Mouse (Mus musculus): ENCODE measurements around the gene Srebf1.

The Srebf1 gene

GRCm38 (mm10) chr11:60182741-60183140 is 39.6 kb downstream of the Srebf1 start:
- CTCF ChIA-PET, result interaction anchor here in 3 of 4 experiments (0.6 to 1.5 kb wide), 5 partner anchors 12 to 110 kb away, joined by 3 to 6 read pairs (median 5); no protein-coding TSS in a partner anchor
- POLR2A ChIA-PET, result interaction anchor here in 3 of 4 experiments (0.6 to 2.7 kb wide), 9 partner anchors 9 to 248 kb away, joined by 3 to 16 read pairs (median 3); partner anchors contain the start of gene Rai1 (in 1 of the 3)

- ChIA-PET CTCF (interaction anchor here in 3 of 4 experiments (0.5 to 1.5 kb wide), 6 partner anchors 13 to 1949 kb away, joined by 3 to 5 read pairs (median 4); no protein-coding TSS in a partner anchor), POLR2A (interaction anchor here in 3 of 4 experiments (0.6 to 2.7 kb wide), 11 partner anchors 9 to 247 kb away, joined by 3 to 16 read pairs (median 3); partner anchors contain the start of gene Rai1 (in 1 of the 3))
These were observed 40.2 kb downstream of the Srebf1 start for GRCm38 (mm10) chr11:60182116-60182670.

DNA sequence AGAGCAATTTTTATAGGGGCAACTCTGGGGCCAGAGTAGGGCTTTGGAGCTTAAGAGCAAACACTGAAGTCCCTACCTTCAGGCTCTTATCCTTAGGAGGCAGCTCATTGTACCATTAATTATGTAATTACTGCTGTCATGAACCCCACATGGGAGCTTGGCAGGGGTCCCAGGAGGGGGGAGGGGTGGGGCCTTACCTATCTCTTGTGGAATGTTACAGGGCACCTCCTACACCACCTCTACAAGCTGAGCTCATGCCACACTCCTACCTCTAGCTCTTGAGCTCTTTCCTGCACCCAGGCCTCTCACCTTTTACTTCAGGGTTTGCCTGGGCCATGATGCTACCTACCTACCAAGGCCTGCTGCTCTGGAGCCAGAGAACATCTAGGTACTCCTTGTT is 43.9 kb downstream of the Srebf1 start:
- ChIA-PET POLR2A (interaction anchor here (0.6 to 7.5 kb wide), 31 partner anchors 8 to 262 kb away, joined by 3 to 80 read pairs (median 4); partner anchors contain the start of gene Srebf1 (in 1 of the 4)), CTCF (interaction anchor here in 2 of 4 experiments (0.7 to 2.0 kb wide), 7 partner anchors 9 to 74 kb away, joined by 3 to 7 read pairs (median 3); partner anchors contain the start of gene Rai1 (in 2 of the 2))

DNA sequence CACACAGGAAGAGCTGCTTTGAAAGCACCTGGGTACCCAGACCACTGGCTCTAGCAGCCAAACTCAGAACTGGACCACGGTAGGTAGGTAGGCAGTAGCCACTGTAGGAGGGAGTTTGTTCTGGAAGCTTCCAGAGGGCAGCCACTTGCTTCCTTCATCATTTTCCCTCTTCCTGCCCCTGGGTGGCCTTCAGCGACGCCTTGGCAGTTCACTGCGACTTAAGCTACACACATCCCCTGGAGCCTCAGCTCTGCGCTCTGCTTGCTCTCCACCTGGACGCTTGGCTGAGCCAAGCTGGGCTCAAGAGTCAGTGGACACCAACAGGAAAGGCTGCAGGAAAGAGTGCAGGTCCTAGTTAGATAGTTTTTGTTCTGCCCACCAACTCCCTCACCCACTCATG is 44.4 kb downstream of the Srebf1 start:
- CTCF ChIA-PET, result interaction anchor here in 3 of 4 experiments (0.9 to 2.0 kb wide), 8 partner anchors 10 to 122 kb away, joined by 3 to 7 read pairs (median 4); partner anchors contain the start of gene Rai1 (in 2 of the 3)
- POLR2A ChIA-PET, result interaction anchor here (0.6 to 7.5 kb wide), 34 partner anchors 9 to 262 kb away, joined by 3 to 80 read pairs (median 4); partner anchors contain the start of genes Rai1 (in 1 of the 4), Rasd1 (in 1 of the 4) and Srebf1 (in 1 of the 4)

GRCm38 (mm10) chr11:60176975-60177657 is 45.3 kb downstream of the Srebf1 start:
- ChIA-PET CTCF (interaction anchor here in 3 of 4 experiments (0.5 to 2.0 kb wide), 7 partner anchors 18 to 123 kb away, joined by 3 to 7 read pairs (median 3); partner anchors contain the start of gene Rai1 (in 1 of the 3)), POLR2A (interaction anchor here (0.6 to 7.5 kb wide), 29 partner anchors 10 to 242 kb away, joined by 3 to 80 read pairs (median 4); partner anchors contain the start of genes Rai1 (in 2 of the 4), Atpaf2 (in 1 of the 4), Drc3 (in 1 of the 4) and Rasd1 (in 1 of the 4))

DNA sequence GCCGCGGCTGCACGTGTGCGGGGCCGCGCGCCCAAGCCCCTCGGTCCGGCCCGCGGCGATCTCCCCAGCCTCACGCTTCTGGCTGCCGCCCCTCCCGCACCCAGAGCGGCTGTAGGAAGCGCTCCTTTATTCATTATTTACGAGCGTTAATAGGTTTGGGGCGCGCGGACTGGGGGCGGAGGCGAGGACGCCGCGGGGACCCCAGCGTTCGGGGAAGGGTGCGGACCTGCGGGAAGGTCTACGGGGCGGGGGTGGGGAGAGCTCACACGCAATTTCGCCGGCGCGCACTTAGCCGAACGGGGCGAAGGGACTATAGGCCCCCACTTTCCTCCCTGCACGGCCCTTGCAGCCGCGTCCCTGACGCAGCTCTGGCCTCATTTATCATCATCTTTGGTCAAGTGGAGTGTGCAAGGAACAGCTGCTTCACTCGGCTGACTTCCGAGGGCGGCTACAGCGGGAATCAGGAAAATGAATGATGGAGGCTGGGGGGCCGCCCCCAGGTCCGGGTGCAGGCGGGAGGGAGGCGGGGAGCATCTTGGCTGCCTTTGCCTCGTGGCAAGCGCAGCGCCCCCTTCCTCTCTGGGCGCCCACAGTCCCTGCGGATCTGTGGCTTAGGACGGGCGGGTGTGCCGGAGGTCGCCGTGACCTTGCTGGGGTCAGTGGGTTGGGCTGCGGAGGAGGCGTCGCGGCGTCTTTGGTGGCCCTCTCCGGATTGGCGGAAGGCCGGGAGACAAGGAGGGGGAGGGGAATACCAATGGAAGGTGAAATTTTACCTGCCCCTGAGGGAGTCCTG is 46.0 kb downstream of the Srebf1 start:
- ChIA-PET POLR2A (interaction anchor here (0.6 to 7.5 kb wide), 48 partner anchors 10 to 999 kb away, joined by 3 to 80 read pairs (median 4); partner anchors contain the start of genes Atpaf2 (in 2 of the 4), Gid4 (in 2 of the 4), Rai1 (in 2 of the 4) and Rasd1 (in 2 of the 4)), CTCF (interaction anchor here in 3 of 4 experiments (1.3 to 1.4 kb wide), 4 partner anchors 12 to 62 kb away, joined by 3 to 5 read pairs (median 4); no protein-coding TSS in a partner anchor)

DNA sequence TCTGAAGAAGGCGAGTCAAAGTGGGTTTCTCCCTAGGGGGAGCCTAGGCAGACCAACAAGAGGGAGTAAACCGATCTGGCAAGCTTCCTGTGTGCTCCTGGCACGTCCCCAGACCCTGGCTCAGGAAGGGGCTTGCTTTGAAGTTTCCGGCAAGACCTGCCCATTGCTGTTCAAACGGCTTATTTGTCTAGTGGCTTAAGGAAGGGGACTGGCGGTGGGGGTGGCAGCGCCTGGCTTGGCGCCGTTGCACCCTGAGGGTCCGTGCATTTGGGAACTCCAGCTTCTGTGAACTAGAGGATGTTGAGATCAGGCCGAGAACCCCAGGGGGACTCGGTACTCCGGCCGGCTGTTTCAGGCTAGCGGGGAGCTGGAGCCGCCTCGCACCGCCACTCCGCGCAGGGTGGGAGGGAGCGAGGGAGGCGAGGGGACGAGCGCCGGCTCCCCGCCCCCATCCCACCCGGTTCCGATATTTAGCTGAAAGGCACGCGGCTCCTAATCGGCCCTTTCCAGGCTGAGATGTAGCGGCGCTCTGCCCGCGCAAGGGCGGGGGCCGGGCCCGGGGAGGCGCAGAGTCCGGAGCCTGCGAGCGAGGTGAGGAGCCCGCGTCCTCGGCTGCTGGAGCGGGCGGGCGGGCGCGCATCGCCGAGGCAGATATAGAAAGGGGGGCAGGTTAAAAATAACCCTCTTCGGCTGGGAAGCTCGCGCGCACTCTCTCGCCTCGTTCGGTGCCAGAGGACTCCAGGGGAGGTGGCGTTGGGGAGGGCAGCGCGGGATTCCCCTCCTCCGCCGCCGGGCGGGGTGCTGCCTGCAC is 46.8 kb downstream of the Srebf1 start:
- CTCF ChIA-PET, result interaction anchor here in 3 of 4 experiments (0.5 to 1.4 kb wide), 7 partner anchors 13 to 873 kb away, joined by 3 to 7 read pairs (median 4); partner anchors contain the start of gene Rai1 (in 1 of the 3)
- POLR2A ChIA-PET, result interaction anchor here (0.6 to 7.5 kb wide), 46 partner anchors 9 to 999 kb away, joined by 3 to 80 read pairs (median 4); partner anchors contain the start of genes Gid4 (in 2 of the 4), Rai1 (in 2 of the 4), Atpaf2 (in 1 of the 4) and Drc3 (in 1 of the 4)

DNA sequence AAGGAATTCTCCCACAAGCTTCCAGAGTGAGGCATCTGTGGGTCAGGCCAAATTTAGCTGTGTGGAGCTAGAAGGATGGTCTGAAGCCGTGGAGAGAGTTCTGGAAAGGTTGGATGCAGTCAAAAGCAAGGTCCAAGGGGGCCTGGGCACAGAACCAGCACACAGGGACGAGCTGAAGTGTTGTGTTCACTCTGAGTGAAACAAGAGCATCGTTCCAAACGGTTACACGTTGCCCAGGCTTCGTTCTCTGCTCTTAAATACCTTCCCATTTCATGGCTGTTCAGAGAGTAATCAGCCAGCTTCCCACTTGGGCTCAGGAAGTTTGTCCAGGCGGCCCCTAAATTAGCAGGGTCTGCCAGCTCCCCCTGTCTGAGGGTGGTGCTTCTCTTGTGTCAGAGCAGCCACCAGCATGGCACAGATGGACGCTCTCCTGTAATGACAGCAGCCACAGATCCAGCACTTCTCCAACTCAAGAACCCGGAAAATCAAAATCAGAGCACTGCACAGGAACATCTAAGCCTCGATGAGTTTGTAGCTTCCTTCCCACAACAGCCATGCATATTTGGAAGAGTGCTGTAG is 48.7 kb downstream of the Srebf1 start:
- POLR2A ChIA-PET, result interaction anchor here in 2 of 4 experiments (0.8 to 7.5 kb wide), 9 partner anchors 12 to 119 kb away, joined by 3 to 80 read pairs (median 7); no protein-coding TSS in a partner anchor

GRCm38 (mm10) chr11:60172074-60172473 is 50.3 kb downstream of the Srebf1 start:
- CTCF ChIA-PET, result interaction anchor here in 1 of 4 experiments (0.7 kb wide), 1 partner anchor 28 kb away, joined by 3 read pairs; no protein-coding TSS in a partner anchor
- POLR2A ChIA-PET, result interaction anchor here in 3 of 4 experiments (0.7 to 7.5 kb wide), 12 partner anchors 9 to 365 kb away, joined by 3 to 80 read pairs (median 4); partner anchors contain the start of gene Rai1 (in 1 of the 3)

More for the DNA sequence above, 48.7 kb downstream of the Srebf1 start:
- CTCF ChIA-PET, result no interaction called here

GRCm38 (mm10) chr11:60168780-60169179 is 53.6 kb downstream of the Srebf1 start:
- POLR2A ChIA-PET, result interaction anchor here in 3 of 4 experiments (0.6 to 1.4 kb wide), 12 partner anchors 10 to 359 kb away, joined by 3 to 6 read pairs (median 4); partner anchors contain the start of gene Flcn (in 1 of the 3)
- CTCF ChIA-PET, result interaction anchor here in 3 of 4 experiments (0.5 to 1.6 kb wide), 6 partner anchors 27 to 139 kb away, joined by 3 to 5 read pairs (median 4); partner anchors contain the start of gene Rai1 (in 1 of the 3)

DNA sequence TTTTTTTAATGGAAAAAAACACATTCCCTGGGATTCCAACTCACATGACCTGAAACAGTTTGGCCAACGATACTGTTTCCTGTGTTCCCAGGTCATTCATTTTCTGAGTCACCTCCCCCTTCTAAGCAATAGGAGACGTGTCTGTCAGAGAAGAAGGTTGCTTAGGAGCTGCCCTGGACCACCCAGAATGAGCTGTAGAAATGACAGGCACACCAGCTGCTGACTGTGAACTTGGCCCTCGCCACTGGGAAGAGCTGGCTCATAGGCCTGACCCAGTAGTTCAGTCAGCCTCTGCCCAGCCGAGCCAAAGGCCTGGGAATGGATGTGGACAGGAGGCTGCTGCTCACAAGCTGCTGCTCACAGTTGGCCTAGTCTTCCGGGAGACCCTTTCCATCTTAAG is 57.3 kb downstream of the Srebf1 start:
- ChIA-PET POLR2A (interaction anchor here in 2 of 4 experiments (1.1 to 3.0 kb wide), 3 partner anchors 11 to 24 kb away, joined by 3 to 18 read pairs (median 3); no protein-coding TSS in a partner anchor), CTCF (no interaction called here)

DNA sequence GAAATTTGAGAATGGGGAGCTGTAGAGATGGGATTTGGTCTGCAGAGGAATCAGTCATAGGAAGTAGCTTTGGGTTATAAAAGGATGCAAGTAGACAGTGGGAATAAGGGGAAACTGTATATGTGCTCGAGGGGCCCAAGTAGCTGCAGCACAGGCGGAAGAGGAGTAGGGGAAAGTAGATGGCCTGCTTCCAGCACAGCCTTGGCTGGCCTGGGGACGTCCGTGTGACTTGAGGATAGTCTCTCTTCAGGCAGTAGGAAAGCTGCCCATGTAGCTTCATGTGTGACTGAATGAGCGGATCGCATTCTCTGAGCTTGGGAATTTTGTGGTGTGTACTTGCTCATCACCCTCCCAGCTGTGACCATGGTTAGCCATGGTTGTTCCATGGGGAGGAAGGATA is 57.9 kb downstream of the Srebf1 start:
- CTCF ChIA-PET, result no interaction called here
- POLR2A ChIA-PET, result interaction anchor here in 2 of 4 experiments (0.7 to 4.7 kb wide), 7 partner anchors 10 to 442 kb away, joined by 3 to 55 read pairs (median 3); no protein-coding TSS in a partner anchor

GRCm38 (mm10) chr11:60163362-60163761 is 59.0 kb downstream of the Srebf1 start:
- CTCF ChIA-PET, result interaction anchor here in 1 of 4 experiments (1.5 kb wide), 1 partner anchor 37 kb away, joined by 3 read pairs; no protein-coding TSS in a partner anchor
- POLR2A ChIA-PET, result interaction anchor here in 2 of 4 experiments (1.1 to 4.7 kb wide), 4 partner anchors 11 to 48 kb away, joined by 3 to 55 read pairs (median 12); no protein-coding TSS in a partner anchor

DNA sequence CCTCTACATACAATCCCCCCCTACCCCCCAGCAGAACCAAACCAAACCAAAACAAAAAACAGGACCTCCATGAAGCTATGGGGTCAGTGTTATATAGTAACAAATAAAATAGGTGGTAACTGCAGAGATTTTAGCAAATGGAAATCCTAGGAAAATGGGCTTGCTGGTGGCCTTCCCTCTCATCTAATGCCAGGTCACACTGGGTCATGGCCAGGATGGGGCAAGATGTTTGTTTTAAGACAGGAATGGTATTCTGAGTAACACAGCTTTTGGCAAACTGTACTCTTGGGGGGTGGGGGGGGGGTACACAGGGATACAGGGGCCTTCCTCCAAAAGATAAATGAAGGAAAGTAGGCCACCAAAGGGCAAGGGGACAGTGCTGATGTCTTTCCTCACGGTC is 59.8 kb downstream of the Srebf1 start:
- ChIA-PET POLR2A (interaction anchor here in 3 of 4 experiments (0.6 to 4.7 kb wide), 13 partner anchors 11 to 57 kb away, joined by 3 to 55 read pairs (median 8); no protein-coding TSS in a partner anchor), CTCF (interaction anchor here in 1 of 4 experiments (1.5 kb wide), 1 partner anchor 37 kb away, joined by 3 read pairs; no protein-coding TSS in a partner anchor)

- ChIA-PET CTCF (interaction anchor here (0.5 to 1.3 kb wide), 8 partner anchors 10 to 61 kb away, joined by 3 to 5 read pairs (median 4); partner anchors contain the start of gene Rai1 (in 1 of the 4)), POLR2A (interaction anchor here (0.7 to 4.7 kb wide), 25 partner anchors 9 to 60 kb away, joined by 3 to 55 read pairs (median 4); partner anchors contain the start of gene Rai1 (in 1 of the 4))
These were observed 61.1 kb downstream of the Srebf1 start for GRCm38 (mm10) chr11:60161146-60161874.
